Mouse (Mus musculus): ENCODE results near the gene Adtrp. TPM values are rescaled to one million over a fixed set of nuclear protein-coding genes. Genes with fewer than 3 reads are reported as not detected.

Gene Adtrp
- total and polyA plus RNA-seq, 2 experiments from 2014 or later: 0.12 TPM; not detected in 1

GRCm38 (mm10) chr13:41786640-41787039, 60.8 kb downstream of the Adtrp start:
- Histone ChIP-seq H3K4me2 (ENCODE audit: low read depth, low read length) (no peak overlapping the region), H3K36me3 (replicated peaks; ENCODE audit: control insufficient read depth, insufficient read depth, low read length) (no peaks in the 10 kb centered on the region), H3K4me3 (ENCODE audit: low read depth, low read length) (no peak overlapping the region), H3K4me1 (ENCODE audit: control insufficient read depth, insufficient read depth) (no peaks in the 10 kb centered on the region), H3K9me3 (replicated peaks; ENCODE audit: control insufficient read depth, low read length) (no peaks in the 10 kb centered on the region), H3K27me3 (ENCODE audit: control insufficient read depth, insufficient read depth, low read length) (no peaks in the 10 kb centered on the region), H3K9ac (replicated peaks; ENCODE audit: low read depth, low read length) (no peak overlapping the region), H3K27ac (ENCODE audit: low read depth) (no peak overlapping the region)
- no peak for DNase-seq (ENCODE audit: low spot score)
- TF ChIP-seq EP300 (IDR thresholded peaks at IDR 0.05; ENCODE audit: low read depth) (no peak), CTCF (IDR thresholded peaks at IDR 0.05; ENCODE audit: low read depth) (no peak)
- 85% methylated on average over 3 of the region's 3 CpGs for WGBS
- no peak for ATAC-seq (ENCODE audit: insufficient read depth, low read depth)

- ATAC-seq (ENCODE audit: insufficient read depth, low read depth): no peak
- Histone ChIP-seq H3K9ac (replicated peaks; ENCODE audit: low read depth, low read length) (no peak overlapping the region), H3K36me3 (replicated peaks; ENCODE audit: control insufficient read depth, insufficient read depth, low read length) (no peaks in the 10 kb centered on the region), H3K4me3 (ENCODE audit: low read depth, low read length) (no peak overlapping the region), H3K9me3 (replicated peaks; ENCODE audit: control insufficient read depth, low read length) (no peaks in the 10 kb centered on the region), H3K27me3 (ENCODE audit: control insufficient read depth, insufficient read depth, low read length) (no peaks in the 10 kb centered on the region), H3K27ac (ENCODE audit: low read depth) (no peak overlapping the region), H3K4me2 (ENCODE audit: low read depth, low read length) (no peak overlapping the region), H3K4me1 (ENCODE audit: control insufficient read depth, insufficient read depth) (no peaks in the 10 kb centered on the region)
- DNase-seq (ENCODE audit: low spot score): no peak
- TF ChIP-seq EP300 (IDR thresholded peaks at IDR 0.05; ENCODE audit: low read depth) (no peak), CTCF (IDR thresholded peaks at IDR 0.05; ENCODE audit: low read depth) (no peak)
- 79% methylated on average over 7 of the region's 7 CpGs for WGBS
Measured at GRCm38 (mm10) chr13:41784889-41785701, 62.4 kb downstream of the Adtrp start.

GRCm38 (mm10) chr13:41780296-41780695, 67.2 kb downstream of the Adtrp start:
- no peak for TF ChIP-seq EP300 (IDR thresholded peaks at IDR 0.05; ENCODE audit: low read depth)
- TF ChIP-seq CTCF (IDR thresholded peaks at IDR 0.05; ENCODE audit: low read depth): no peak
- H3K4me1 ChIP-seq (ENCODE audit: control insufficient read depth, insufficient read depth): no peaks in the 10 kb centered on the region
- H3K9ac ChIP-seq (replicated peaks; ENCODE audit: low read depth, low read length): no peak overlapping the region
- H3K9me3 ChIP-seq (replicated peaks; ENCODE audit: control insufficient read depth, low read length): no peaks in the 10 kb centered on the region
- H3K27ac ChIP-seq (ENCODE audit: low read depth): no peak overlapping the region
- WGBS: 80% methylated on average over 4 of the region's 4 CpGs
- DNase-seq (ENCODE audit: low spot score) (no peak), ATAC-seq (ENCODE audit: insufficient read depth, low read depth) (no peak)
- H3K36me3 ChIP-seq (replicated peaks; ENCODE audit: control insufficient read depth, insufficient read depth, low read length): no peaks in the 10 kb centered on the region
- no peaks in the 10 kb centered on the region for H3K27me3 ChIP-seq (ENCODE audit: control insufficient read depth, insufficient read depth, low read length)
- no peak overlapping the region for H3K4me3 ChIP-seq (ENCODE audit: low read depth, low read length)
- H3K4me2 ChIP-seq (ENCODE audit: low read depth, low read length): no peak overlapping the region

GRCm38 (mm10) chr13:41779603-41780180, 67.8 kb downstream of the Adtrp start:
- ATAC-seq (ENCODE audit: insufficient read depth, low read depth) (no peak), DNase-seq (ENCODE audit: low spot score) (no peak)
- no peaks in the 10 kb centered on the region for H3K4me1 ChIP-seq (ENCODE audit: control insufficient read depth, insufficient read depth)
- 80% methylated on average over 9 of the region's 9 CpGs for WGBS
- no peak overlapping the region for H3K4me3 ChIP-seq (ENCODE audit: low read depth, low read length)
- H3K36me3 ChIP-seq (replicated peaks; ENCODE audit: control insufficient read depth, insufficient read depth, low read length): no peaks in the 10 kb centered on the region
- no peak overlapping the region for H3K4me2 ChIP-seq (ENCODE audit: low read depth, low read length)
- H3K9me3 ChIP-seq (replicated peaks; ENCODE audit: control insufficient read depth, low read length): no peaks in the 10 kb centered on the region
- no peak overlapping the region for H3K27ac ChIP-seq (ENCODE audit: low read depth)
- TF ChIP-seq CTCF (IDR thresholded peaks at IDR 0.05; ENCODE audit: low read depth) (no peak), EP300 (IDR thresholded peaks at IDR 0.05; ENCODE audit: low read depth) (no peak)
- H3K9ac ChIP-seq (replicated peaks; ENCODE audit: low read depth, low read length): no peak overlapping the region
- no peaks in the 10 kb centered on the region for H3K27me3 ChIP-seq (ENCODE audit: control insufficient read depth, insufficient read depth, low read length)

- no peaks in the 10 kb centered on the region for H3K36me3 ChIP-seq (replicated peaks; ENCODE audit: control insufficient read depth, insufficient read depth, low read length)
- H3K9ac ChIP-seq (replicated peaks; ENCODE audit: low read depth, low read length): no peak overlapping the region
- ATAC-seq (ENCODE audit: insufficient read depth, low read depth) (no peak), DNase-seq (ENCODE audit: low spot score) (no peak)
- 87% methylated on average over 4 of the region's 4 CpGs for WGBS
- no peak overlapping the region for H3K4me3 ChIP-seq (ENCODE audit: low read depth, low read length)
- H3K9me3 ChIP-seq (replicated peaks; ENCODE audit: control insufficient read depth, low read length): no peaks in the 10 kb centered on the region
- H3K27me3 ChIP-seq (ENCODE audit: control insufficient read depth, insufficient read depth, low read length): no peaks in the 10 kb centered on the region
- H3K4me2 ChIP-seq (ENCODE audit: low read depth, low read length): no peak overlapping the region
- TF ChIP-seq EP300 (IDR thresholded peaks at IDR 0.05; ENCODE audit: low read depth) (no peak), CTCF (IDR thresholded peaks at IDR 0.05; ENCODE audit: low read depth) (no peak)
- H3K4me1 ChIP-seq (ENCODE audit: control insufficient read depth, insufficient read depth): no peaks in the 10 kb centered on the region
- H3K27ac ChIP-seq (ENCODE audit: low read depth): no peak overlapping the region
Measured at GRCm38 (mm10) chr13:41773812-41774376, 73.6 kb downstream of the Adtrp start.
